Mouse (Mus musculus) left cerebral cortex, postnatal 36 days (tissue): ENCODE measurements around the gene Edc3. TPM values are rescaled to one million over a fixed set of nuclear protein-coding genes. Genes with fewer than 3 reads are reported as not detected.
"Not testable (repeated sequence)": the region's sequence is repeated elsewhere in the genome, so short reads cannot be mapped to it uniquely, and the experiment has no call there.

Source experiments
- DNase-seq, 2 experiments: peaks; one replicate each; pipeline ENCODE4 v3.0.0; 2021 to 2022; ENCODE audit warnings: low spot score in 2 of 2, mixed read lengths in 1 of 2
- intact Hi-C: fragments of 180-260 bp; cut with DNase I; formaldehyde crosslinking; loops from one replicate; pipeline ENCODE4 v1.15.1; 2025
- total RNA-seq, 2 experiments: library from RNA; stranded (reverse); gene quantifications; 2 replicates each; pipeline ENCODE4 v1.2.3; 2021

Edc3 gene
- total RNA-seq, 2 experiments from 2014 or later: 13.2 to 14.9 TPM

DNA sequence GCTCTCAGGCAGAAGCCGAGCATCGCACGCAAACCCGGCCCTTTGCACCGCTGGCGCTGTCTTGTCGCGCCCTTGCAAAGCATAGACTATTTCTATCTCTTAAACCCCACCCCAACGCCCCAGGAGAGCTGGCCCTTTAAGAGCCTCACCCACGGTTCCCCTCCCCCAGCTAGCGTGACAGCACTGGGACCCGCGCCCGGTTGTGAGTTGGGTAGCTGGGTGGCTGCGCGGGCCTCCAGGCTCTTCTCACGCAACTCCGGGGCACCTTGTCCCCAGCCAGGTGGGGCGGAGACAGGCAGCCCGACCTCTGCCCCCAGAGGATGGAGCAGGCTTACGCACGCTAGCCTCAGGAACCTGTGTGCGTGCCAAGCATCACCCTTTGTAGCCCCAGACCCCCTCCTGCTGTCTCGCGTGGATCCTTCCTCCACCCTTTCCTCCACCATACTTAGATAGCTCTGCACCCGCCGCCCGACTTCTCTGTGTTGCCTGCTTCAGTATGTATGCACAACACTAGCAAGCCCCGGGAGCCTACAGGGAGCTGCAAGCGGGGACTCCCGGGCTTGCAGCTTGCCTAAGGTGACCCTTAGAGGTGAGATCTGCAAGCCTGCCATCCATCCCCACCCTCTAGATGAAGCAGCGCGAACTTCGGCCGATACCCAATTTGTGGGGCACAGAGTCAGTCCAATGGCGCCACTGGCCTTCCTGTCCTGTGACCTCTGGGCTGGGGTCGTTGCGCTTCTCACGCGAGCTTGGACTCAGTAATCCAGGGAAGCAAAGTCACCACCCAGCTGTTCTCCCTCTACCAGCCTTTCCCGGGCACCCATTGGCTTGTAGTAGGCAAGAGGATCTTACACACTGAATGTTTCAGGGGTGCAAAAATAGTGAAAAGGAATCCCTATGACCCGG lies 11.7 kb upstream of the Edc3 start:
- intact Hi-C loops: no loop called here
- DNase-seq: peak; percentile 63 to 76

DNA sequence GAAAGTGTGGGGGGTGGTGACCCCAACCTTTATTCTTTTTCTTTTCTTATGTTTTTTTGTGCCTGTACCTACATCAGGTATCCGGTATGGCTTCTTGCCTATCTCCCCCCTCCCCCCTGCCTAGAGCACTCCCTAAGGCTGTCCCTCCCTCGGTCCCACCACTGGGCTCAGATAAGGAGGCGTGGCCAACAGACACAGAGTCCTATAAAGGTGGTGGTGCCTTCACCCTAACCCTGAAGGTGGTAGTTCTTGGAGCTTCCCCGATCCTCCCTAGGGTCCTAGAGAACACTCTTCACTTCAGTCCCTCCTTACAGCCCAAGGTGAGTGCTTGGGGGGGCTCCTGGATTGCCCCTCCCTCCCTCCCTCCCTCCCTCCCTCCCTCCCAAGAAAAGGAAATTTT lies 11.0 kb upstream of the Edc3 start:
- DNase-seq: no peak
- intact Hi-C loops: no loop called here

DNA sequence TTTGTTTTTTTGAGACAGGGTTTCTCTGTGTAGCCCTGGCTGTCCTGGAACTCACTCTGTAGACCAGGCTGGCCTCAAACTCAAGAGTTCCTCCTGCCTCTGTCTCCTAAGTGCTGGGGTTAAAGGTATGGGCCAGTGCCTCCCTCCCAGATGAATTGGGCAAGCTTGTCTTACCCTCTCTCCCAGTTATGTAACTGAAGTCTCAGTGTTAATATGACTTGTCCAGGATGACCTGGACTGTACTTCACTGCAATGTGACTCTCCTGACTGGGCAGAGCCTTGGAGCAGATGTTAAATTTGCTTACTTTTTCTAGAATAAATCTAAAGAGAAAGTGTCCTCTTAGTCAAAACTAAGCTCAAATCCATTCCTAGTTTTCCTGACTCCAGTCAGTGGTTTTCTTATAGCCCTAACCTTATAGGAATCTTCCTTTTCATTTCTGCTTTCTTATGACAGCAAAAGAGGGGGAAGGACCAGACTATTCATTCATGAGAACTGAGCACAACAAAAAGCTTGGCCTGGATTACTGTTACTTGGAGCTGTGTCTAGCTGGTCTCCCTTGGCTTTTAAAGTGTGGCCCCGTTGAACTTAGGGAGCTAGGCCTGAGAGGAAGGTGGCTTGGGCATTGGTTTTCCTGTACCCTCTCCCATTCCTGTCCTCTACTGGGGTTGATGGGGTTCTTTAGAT lies 9.7 kb upstream of the Edc3 start:
- intact Hi-C loops: no loop called here
- DNase-seq: no peak

DNA sequence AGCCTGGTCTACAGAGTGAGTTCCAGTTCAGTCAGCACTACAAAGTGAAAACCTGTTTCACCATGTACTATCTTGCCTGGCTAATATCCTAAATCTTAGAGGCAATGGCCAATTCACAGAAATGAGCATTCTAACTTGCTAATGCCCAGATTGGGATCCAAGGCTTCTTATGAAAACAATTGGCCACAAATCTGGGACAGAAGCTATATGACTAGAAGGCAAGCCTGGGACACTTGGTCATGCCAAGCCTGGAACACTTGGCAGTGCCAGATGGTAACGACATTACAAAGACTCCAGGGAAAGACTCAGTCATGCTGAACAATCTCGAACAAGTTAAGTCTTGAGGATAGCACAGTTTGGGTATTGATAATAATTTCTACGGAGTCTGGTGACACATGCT lies 1.8 kb upstream of the Edc3 start:
- intact Hi-C loops: no loop called here
- DNase-seq: no peak

DNA sequence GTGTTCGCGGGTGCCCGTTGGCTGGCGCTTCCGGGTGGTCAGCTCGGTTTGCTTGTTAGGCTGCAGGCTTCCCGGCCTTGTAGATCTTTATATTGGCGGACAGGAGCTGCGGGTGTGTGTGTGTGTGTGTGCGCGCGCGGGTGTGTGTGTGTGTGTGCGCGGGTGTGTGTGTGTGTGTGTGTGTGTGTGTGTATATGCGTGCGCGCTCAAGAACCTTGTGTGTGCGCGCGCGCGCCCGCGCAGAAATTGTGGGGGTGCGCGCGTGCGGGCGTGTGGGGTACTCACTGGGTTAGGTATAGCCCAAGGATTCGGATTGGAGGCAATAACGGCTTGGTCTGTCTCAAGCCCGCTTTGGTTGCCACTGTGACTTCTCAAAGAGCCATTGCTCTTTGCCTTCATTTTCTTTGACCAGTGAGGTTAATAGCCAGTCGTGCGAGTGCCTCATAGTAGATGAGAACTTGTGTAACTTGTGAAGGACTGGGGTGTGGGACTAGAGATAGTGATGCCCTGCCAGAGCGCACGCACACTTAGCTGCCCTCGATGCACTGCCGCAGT lies 457 bp downstream of the Edc3 start:
- intact Hi-C loops: no loop called here
- peak; percentile 52 to 56 for DNase-seq

DNA sequence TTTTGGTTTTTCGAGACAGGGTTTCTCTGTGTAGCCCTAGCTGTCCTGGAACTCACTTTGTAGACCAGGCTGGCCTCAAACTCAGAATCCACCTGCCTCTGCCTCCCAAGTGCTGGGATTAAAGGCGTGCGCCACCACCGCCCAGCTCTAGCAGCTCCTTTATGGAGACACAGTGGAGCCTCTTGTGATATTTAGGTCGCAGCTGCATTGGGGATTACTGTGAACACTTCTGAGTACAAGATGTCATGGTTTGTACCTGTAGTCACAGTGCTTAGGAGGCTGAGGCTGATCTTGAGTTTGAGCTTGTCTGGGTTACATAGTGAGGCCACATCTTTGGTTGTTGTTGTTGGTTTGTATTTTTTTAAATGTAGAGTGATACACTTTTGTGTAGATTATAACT lies 1.9 kb downstream of the Edc3 start:
- DNase-seq, intact Hi-C loops: not testable (repeated sequence)

DNA sequence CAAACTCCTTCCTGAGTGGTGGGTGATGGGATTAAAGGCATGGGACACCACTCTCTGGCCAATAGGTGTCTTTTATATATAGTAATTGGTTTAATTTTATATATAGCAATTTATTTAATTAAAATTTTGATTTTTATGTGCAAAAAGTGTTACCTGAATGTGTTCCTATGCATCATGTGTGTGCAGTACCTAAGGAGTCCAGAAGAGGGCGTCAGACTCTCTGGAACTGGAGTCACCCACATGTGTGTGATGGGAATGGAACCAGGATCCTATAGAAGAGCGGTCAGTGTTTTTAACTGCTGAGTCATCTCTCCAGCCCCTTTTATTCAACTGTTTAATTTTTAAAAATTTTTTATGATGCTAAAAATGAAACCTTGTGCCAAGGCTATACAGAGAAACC lies 3.9 kb downstream of the Edc3 start:
- DNase-seq: no peak
- intact Hi-C loops: no loop called here

DNA sequence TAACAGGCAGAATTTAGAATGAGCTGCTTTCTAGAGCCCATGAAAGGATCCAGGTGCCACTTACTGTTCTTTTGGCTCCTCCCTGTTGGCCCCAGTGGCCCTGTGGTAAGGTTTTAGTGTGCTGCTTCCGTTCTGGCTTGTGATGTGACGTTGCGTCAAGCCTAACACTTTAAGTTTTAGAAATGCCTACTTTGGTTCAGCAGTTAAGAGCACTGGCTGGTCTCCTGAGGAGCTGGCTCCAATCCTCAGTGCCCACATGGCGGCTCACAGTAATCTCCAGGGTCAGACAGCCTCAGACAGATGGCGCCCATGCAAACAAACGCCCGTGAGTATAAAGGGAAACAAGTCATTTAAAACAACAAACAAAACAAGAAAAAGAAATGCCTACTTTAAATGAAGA lies 10.1 kb downstream of the Edc3 start:
- no peak for DNase-seq
- intact Hi-C loops: no loop called here

DNA sequence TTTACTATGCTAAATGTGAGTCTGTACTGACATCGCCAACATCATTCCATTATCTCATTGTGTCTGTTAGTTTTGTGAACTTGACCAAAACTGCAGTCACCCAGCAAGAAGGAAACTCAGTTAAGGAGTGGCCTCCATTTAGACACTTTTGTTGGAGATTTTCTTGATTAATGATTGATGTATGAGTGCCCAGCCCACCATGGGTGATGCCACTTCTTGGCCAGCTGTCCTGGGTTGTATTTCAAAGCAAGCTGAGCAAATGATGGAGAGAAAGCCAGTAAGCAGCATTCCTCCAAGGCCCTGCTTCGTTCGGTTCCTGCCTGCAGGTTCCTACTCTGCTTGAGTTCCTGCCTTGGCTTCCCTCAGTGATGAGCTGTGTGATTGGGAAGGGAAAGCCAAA lies 12.4 kb downstream of the Edc3 start:
- intact Hi-C loops: no loop called here
- no peak for DNase-seq

DNA sequence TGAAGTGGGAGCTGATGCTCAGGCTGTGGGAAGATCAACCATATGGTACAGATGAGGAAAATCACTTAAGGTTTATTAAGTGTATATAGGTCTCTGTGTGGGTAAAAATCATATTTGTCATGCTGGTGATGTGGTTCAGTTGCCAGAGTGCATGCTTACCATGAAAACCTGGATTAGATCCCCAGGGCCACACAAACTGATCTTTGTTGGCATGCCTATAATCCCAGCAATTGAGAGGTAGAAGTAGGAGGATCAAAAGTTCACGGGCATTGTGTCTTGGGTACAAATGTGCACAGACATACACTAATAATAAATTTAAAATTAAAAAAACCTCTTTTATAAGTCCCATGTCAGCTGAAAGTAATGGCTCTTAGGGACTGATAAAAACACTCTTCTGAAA lies 14.0 kb downstream of the Edc3 start:
- intact Hi-C loops: no loop called here
- no peak for DNase-seq

DNA sequence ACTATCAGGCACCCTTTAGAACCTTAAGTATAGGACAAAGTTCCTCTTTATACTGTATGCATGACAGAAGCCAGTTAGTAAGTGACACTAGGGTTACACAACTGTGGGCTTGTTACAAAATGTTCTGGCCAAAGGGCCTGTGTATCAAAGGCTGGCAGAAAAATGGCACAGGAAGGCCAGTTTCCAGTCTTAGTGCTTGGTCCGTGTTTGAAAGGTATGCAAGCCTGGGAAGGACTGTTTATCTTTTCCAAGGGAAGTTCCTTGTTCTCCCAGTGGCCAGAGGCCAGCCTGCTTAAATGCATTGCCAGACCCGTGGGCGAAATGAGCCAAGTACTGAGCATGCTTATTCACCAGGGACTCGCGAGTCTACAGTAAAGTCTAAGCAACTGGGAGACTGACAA lies 15.0 kb downstream of the Edc3 start:
- intact Hi-C loops: no loop called here
- peak; percentile 16 to 35 for DNase-seq

DNA sequence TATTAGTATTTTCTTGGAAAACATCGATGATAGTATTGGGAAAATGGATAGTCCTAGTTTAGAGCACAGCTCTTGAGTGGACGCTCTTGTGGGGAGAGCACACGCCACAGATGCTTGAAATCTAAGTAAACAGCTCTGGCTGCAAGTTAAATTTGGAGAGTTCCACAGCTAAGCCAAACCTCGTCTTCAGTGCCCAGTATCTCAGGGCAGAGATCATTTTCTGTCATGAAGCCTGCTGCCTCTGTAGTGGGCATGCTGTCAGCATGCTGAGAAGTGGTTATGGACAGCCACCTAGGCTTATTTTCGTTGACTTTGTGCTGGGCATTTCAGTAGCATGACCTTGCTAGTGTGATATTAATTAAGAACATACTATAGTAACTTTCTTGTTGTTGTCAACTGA lies 15.5 kb downstream of the Edc3 start:
- DNase-seq: no peak
- intact Hi-C loops: no loop called here

DNA sequence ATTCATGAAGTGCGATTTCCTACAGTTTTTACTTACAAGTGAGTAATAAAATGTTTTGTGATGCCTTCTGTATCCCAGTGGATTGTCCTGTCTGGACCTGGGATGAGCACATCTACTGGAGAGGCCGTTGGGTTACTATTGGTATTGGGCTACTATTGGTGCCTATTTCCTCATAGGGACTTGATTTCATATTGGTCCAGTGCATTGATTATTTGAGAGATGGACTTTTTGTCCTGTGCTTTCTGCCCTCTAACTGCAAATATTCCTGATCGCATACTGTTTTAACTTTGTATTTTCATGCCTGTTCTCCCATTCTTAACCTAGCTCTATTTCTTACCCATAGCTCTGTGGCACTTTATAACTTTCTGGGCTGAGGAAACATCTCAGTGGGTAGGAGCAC lies 16.4 kb downstream of the Edc3 start:
- intact Hi-C loops: no loop called here

DNA sequence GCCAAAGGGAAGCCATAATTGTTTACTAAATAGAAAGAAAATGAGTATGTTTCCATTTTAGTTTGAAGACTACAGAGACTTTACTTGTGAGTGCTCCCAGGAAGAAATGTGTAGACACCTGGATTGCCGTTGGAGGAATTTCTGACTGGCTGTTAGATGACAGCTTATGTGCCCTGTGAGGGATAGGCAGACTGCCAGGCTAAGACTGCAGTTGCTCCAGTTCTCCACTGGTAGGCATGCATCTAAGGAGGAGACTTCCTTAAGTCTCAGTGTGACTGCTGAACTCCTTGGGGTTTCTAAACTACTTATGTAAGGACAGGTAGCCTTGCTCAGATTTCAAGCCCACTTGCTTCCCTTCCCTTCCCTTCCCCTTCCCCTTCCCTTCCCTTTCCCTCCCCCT lies 20.0 kb downstream of the Edc3 start:
- DNase-seq: no peak
- intact Hi-C loops: no loop called here

More for the DNA sequence above, 16.4 kb downstream of the Edc3 start:
- no peak for DNase-seq

DNA sequence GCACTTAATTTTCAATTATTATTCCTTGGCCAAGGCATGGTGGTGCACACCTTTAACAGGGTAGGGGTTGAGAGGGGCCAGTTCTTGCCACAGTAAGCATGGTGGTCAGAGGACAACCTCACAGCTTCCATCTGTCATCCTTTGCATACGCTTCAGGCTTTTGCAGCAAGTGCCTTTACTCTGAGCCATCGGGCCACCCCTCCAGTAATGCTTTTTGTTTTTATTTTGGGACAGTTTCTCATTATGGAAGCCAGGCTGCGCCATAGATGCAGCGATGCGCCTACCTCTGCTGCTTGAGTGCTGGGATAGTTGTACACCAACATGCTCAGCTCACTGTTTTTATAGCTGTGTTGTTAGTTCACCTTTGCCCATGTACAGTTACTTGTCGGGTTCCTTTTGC lies 25.3 kb downstream of the Edc3 start:
- DNase-seq: no peak
- intact Hi-C loops: no loop called here

DNA sequence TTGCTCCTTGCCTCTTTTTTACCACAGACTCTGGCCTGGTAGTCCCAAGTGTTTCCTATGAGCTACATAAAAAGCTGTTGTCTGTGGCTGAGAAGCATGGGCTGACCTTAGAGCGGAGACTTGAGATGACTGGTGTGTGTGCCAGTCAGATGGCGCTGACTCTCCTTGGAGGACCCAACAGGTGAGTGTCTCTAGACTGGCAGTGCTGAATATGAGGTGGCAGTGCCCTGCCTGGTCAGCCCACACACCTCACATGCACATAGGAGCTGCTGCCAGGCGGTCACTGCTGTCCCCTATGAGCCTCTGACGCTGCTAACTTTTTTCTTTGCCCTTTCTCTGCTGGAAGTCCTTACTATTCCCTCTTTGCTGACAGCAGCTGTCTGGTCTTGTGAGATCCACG lies 31.5 kb downstream of the Edc3 start:
- DNase-seq: no peak

DNA sequence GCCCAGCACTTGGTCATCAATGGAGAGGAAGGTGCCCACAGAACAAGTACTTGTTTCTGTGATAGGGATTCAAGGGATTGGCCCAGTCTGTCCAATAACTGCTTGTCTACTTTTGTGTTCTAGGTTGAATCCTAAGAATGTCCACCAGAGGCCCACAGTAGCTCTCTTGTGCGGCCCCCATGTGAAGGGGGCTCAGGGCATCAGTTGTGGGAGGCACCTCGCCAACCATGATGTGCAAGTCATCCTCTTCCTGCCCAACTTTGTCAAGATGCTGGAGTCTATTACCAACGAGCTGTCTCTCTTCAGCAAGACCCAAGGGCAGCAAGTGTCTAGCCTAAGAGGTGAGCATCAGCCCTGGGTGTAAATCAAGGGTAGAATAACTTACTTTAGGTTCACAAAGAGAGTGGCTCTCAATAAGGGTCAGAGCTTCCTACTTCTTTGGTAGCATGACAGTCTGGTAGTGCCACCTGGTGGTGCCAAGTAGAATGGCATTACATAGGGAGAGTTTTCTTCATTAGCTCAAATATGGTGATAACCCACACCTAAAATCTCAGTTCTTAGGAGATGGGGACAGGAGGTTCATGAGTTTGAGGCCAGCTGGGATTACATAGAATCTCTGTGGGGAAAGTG lies 36.2 kb downstream of the Edc3 start:
- DNase-seq: no peak
- intact Hi-C loops: loop anchor here (1.0 to 5.0 kb wide), 2 partner anchors 84 to 207 kb away; partner anchors contain the start of gene Fam219b

More for the DNA sequence above, 31.5 kb downstream of the Edc3 start:
- intact Hi-C loops: no loop called here

DNA sequence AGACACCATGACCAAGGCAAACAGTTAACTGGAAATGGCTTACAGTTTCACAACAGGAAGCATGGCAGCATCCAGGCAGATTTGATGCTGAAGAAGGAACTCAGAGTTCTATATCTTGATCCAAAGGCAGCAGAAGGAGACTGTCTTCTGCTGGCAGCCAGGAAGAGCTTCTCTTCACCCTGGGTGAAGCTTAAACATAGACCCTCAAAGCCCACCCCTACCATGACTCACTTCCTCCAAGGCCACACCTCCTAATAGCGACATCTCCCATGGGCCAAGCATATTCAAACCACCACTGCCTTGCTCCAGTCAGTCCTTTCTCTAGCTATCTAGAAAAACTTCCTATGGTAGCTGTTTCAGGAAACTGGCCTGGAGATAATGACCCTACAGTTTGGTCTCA lies 38.7 kb downstream of the Edc3 start:
- intact Hi-C loops: loop anchor here (5.0 kb wide), 1 partner anchor 210 kb away; the partner anchor contains the start of gene Fam219b
- no peak for DNase-seq

DNA sequence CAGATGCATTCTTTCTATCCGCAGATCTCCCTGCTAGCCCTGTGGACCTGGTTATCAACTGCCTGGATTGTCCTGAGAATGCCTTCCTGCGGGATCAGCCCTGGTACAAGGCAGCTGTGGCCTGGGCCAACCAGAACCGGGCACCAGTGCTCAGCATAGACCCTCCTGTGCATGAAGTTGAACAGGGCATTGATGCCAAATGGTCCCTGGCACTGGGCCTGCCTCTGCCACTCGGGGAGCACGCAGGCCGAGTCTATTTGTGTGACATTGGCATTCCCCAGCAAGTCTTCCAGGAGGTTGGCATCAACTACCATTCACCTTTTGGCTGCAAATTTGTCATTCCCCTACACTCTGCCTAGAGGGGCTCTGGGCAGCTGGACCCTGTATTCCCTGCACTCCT lies 39.8 kb downstream of the Edc3 start:
- intact Hi-C loops: loop anchor here (5.0 kb wide), 1 partner anchor 211 kb away; the partner anchor contains the start of gene Fam219b

DNA sequence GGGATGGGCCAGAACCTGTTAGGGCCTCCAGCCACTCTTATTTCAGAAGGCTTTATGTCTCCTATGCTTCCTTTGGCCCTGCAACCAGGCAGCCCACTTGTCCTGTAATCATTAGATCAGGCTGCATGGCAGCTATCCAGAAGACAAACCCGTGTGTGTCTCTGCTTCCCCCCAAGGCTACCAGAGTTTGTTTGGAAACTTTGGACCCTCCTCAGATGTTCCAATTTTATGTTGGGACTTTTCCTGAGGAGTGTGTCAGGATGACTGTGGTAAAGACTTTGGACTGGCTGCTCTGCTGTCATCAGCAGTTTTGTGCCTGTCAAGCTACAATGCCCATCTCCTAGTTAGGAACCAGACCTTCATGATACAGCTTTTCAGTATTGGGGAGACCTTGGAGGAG lies 40.5 kb downstream of the Edc3 start:
- intact Hi-C loops: loop anchor here (5.0 kb wide), 1 partner anchor 212 kb away; the partner anchor contains the start of gene Fam219b
- no peak for DNase-seq

More for the DNA sequence above, 39.8 kb downstream of the Edc3 start:
- DNase-seq: no peak
